Mouse (Mus musculus) lung, postnatal 0 days (tissue): ENCODE measurements around the gene Dgki.

Source experiments
- CTCF ChIP-seq: IDR thresholded peaks from 2 replicates; pipeline ENCODE4 v1.5.1; 2016; ENCODE audit warnings: antibody characterized with exemption, mild to moderate bottlenecking
- EP300 ChIP-seq: IDR thresholded peaks from 2 replicates; pipeline ENCODE4 v1.6.1; 2016; ENCODE audit warnings: antibody characterized with exemption, mild to moderate bottlenecking, control low read depth

GRCm38 (mm10) chr6:37196870-37197269, 103.1 kb downstream of the Dgki start:
- TF ChIP-seq CTCF (no peak), EP300 (no peak)
